Mouse (Mus musculus) megakaryocyte, embryonic 14.5 days (primary cell): ENCODE data around the gene Slc51a.

Source experiments
- FLI1 ChIP-seq: IDR thresholded peaks from 2 replicates; pipeline ENCODE4 v1.6.1; 2012; ENCODE audit warnings: low read length, inconsistent platforms, mixed read lengths
- GATA1 ChIP-seq: IDR thresholded peaks from 3 replicates; pipeline ENCODE4 v1.6.1; 2012; ENCODE audit warnings: mixed read lengths, low read length, inconsistent platforms, borderline replicate concordance

DNA sequence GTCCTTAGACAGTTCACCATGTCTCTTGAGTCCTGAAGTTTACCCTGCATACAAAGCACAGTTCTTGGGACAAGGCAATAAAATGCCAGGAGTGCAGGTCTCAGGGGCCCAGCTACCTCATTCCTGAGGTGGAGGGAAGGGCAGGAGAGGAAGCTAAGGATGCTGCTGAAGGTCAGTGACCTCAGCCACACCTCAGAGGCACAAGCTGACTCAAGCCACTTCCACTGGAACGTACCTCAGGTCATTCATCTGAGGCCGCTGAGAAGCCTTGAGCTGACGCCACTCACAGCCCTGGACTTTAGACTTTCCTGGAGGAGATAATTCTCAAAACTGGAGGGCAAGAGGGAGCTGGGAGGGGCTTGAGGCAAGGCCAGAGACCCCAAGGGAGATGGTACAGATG, 1.3 kb upstream of the Slc51a start:
- TF ChIP-seq GATA1, result no peak
- no peak for TF ChIP-seq FLI1
